Mouse (Mus musculus): ENCODE measurements at regions not wholly inside any gene's neighbourhood (a gene's known extent, or its start where the extent isn't known, plus 50 kb on each side); places are given as distances from the start of the nearest gene placed in this dataset.

- peak; percentile 83 for DNase-seq
Observed at GRCm38 (mm10) chr9:31971801-31972628, 58.8 kb upstream of the Barx2 start.

GRCm38 (mm10) chr9:31972629-31972993, 59.3 kb upstream of the Barx2 start:
- no peak for DNase-seq

- no peak for DNase-seq
Observed at GRCm38 (mm10) chr9:31976191-31976590, 62.9 kb upstream of the Barx2 start.

- no peak for DNase-seq
Observed at GRCm38 (mm10) chr9:31978071-31978470, 64.8 kb upstream of the Barx2 start.

- DNase-seq = no peak
Observed at GRCm38 (mm10) chr9:31979211-31979610, 65.9 kb upstream of the Barx2 start.

GRCm38 (mm10) chr9:31980459-31980858, 67.2 kb upstream of the Barx2 start:
- DNase-seq = peak; percentile 17

GRCm38 (mm10) chr9:31983759-31984586, 70.7 kb upstream of the Barx2 start:
- peak; percentile 34 for DNase-seq

- peak; percentile 21 for DNase-seq
Observed at GRCm38 (mm10) chr9:31988826-31989225, 75.6 kb upstream of the Barx2 start.

GRCm38 (mm10) chr9:31989581-31990360, 76.5 kb upstream of the Barx2 start:
- no peak for DNase-seq

GRCm38 (mm10) chr9:31990456-31990855, 77.2 kb upstream of the Barx2 start:
- DNase-seq = no peak

GRCm38 (mm10) chr9:31993631-31994601, 80.7 kb upstream of the Barx2 start:
- DNase-seq = no peak

GRCm38 (mm10) chr9:31995101-31995500, 81.8 kb upstream of the Barx2 start:
- DNase-seq = no peak

GRCm38 (mm10) chr9:31995700-31996099, 82.4 kb upstream of the Barx2 start:
- no peak for DNase-seq

- no peak for DNase-seq
Observed at GRCm38 (mm10) chr9:31996466-31997177, 83.4 kb upstream of the Barx2 start.

- peak; percentile 68 for DNase-seq
Observed at GRCm38 (mm10) chr9:31997178-31998097, 84.2 kb upstream of the Barx2 start.

- DNase-seq = no peak
Observed at GRCm38 (mm10) chr9:31998488-31999280, 85.4 kb upstream of the Barx2 start.

- DNase-seq = no peak
Observed at GRCm38 (mm10) chr9:31999760-32000159, 86.5 kb upstream of the Barx2 start.

GRCm38 (mm10) chr9:32002924-32003323, 89.7 kb upstream of the Barx2 start:
- no peak for DNase-seq

- no peak for DNase-seq
Observed at GRCm38 (mm10) chr9:32003730-32004129, 90.5 kb upstream of the Barx2 start.

All from heart, postnatal 4 days (tissue).